Mouse (Mus musculus): ENCODE results near the gene Rrn3.

The Rrn3 gene

GRCm38 (mm10) chr16:13851446-13851845 lies 70.9 kb downstream of the Rrn3 start:
- DNase-seq (ENCODE audit: low spot score) = no peak

- no peak for DNase-seq (ENCODE audit: low spot score)
These were observed 73.4 kb downstream of the Rrn3 start for GRCm38 (mm10) chr16:13853886-13854285.

Measured in T-cell, adult 2 months (primary cell).